Mouse (Mus musculus) gastrocnemius, postnatal 14 days (tissue): ENCODE measurements around the gene Prl8a8. TPM values are rescaled to one million over a fixed set of nuclear protein-coding genes. Genes with fewer than 3 reads are reported as not detected.

Source experiments
- DNase-seq: peaks from one replicate; pipeline ENCODE4 v3.0.0; 2021; ENCODE audit warnings: mixed read lengths
- intact Hi-C: fragments of 180-260 bp; cut with DNase I; formaldehyde crosslinking; loops from one replicate; pipeline ENCODE4 v1.15.1; 2025; ENCODE audit warnings: low total_unique reads
- long read RNA-seq, 2 experiments: library from polyadenylated mRNA; stranded (forward); transcript quantifications; one replicate each; pipeline ENCODE4 v2.0.0; 2021
- total RNA-seq, 2 experiments: library from RNA; stranded (reverse); gene quantifications; 2 replicates each; pipeline ENCODE4 v1.2.3; 2021

Prl8a8 gene
- total RNA-seq = not detected
- long read RNA-seq, experiment 1 = 0 reads
- long read RNA-seq, experiment 2 = 0 reads

- DNase-seq = no peak
- intact Hi-C loops = no loop called here
Measured at GRCm38 (mm10) chr13:27513117-27513516, at the start of gene Prl8a8. Gene Prl8a8 (minus strand): TSS chr13:27513217.

DNA sequence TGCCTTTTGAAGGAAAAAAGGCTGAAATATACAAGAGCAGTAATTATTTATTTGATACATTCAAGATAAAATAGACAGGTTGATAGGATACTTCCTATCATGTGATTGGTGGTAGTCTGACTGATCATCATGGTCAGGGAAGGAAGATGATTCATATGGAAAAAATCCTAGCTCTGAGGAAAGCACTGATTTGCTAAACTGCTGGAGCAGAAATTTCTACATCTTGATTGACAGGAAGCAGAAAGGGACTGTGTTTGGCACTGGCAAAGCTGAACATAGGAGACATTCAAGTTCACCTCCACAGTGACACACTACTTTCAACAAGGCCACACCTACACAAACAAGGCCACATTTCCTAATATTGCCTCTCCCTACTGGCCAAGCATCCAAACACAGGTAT lies 40.3 kb upstream of the Prl8a8 start:
- DNase-seq = no peak
- intact Hi-C loops = no loop called here

DNA sequence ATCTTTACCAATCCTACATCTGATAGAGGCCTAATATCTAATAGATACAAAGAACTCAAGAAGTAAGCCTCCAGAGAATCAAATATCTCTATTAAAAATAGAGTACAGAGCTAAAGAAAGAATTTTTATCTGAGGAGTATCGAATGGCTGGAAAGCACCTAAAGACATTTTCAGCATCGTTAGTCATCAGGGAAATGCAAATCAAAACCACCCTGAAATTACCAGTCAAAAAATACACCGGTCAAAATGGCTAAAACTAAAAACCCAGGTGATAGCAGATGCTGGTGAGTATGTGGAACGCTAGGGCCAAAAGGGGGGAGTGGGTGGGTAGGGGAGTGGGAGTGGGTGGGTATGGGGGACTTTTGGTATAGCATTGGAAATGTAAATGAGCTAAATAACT lies 10.1 kb upstream of the Prl8a8 start:
- intact Hi-C loops = no loop called here
- no peak for DNase-seq

GRCm38 (mm10) chr13:27507645-27508044 lies 5.4 kb downstream of the Prl8a8 start:
- DNase-seq = no peak
- intact Hi-C loops = no loop called here

Other genes starting within 250 kb of the Prl8a8 start
- gene Prl6a1, start 200.6 kb downstream of the Prl8a8 start, total RNA-seq = not detected
- gene Prl8a2, start 167.5 kb downstream of the Prl8a8 start, total RNA-seq = not detected
- not detected for gene Prl2b1, start 122.4 kb downstream of the Prl8a8 start, total RNA-seq
- not detected for gene Prl8a6, start 74.5 kb downstream of the Prl8a8 start, total RNA-seq
- not detected for gene Prl8a9, start 51.4 kb upstream of the Prl8a8 start, total RNA-seq
- gene Prl8a1, start 69.0 kb upstream of the Prl8a8 start, total RNA-seq = not detected
- gene Prl7b1, start 97.4 kb upstream of the Prl8a8 start, total RNA-seq = not detected
- gene Prl7a1, start 129.3 kb upstream of the Prl8a8 start, total RNA-seq = not detected
- gene Prl7a2, start 154.8 kb upstream of the Prl8a8 start, total RNA-seq = not detected
- not detected for gene Prl7d1, start 203.5 kb upstream of the Prl8a8 start, total RNA-seq